Mouse (Mus musculus): ENCODE measurements around the gene Eri2.
"Not testable (repeated sequence)": the region's sequence is repeated elsewhere in the genome, so short reads cannot be mapped to it uniquely, and the experiment has no call there.

The Eri2 gene

DNA sequence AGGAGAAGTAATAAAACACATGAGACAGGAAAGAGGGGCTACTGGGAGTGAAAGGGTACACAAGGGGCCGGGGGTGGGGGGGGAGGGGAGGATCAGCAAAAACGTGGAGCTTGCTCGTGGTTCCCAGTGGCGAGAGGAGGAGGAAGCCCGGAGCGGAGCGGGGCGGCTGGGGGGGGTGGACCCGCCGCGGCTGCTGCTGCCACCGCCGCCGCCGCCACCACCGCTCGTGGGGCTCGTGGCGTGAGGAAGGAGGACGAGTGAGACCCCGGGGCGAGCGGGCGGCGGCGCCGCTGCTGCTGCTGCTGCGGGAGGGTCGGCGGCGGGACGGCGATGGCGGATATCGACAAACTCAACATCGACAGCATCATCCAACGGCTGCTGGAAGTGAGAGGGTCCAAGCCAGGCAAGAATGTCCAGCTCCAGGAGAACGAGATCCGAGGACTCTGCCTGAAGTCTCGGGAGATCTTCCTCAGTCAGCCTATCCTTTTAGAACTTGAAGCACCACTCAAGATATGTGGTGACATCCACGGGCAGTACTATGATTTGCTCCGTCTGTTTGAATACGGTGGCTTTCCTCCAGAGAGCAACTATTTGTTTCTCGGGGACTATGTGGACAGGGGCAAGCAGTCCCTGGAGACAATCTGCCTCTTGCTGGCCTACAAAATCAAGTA is 53.9 kb downstream of the Eri2 start:
- not testable (repeated sequence) for DNase-seq (ENCODE audit: low read depth)

- no peak for DNase-seq (ENCODE audit: low read depth)
Measured at GRCm38 (mm10) chr7:119738877-119739276, 55.0 kb downstream of the Eri2 start.

DNA sequence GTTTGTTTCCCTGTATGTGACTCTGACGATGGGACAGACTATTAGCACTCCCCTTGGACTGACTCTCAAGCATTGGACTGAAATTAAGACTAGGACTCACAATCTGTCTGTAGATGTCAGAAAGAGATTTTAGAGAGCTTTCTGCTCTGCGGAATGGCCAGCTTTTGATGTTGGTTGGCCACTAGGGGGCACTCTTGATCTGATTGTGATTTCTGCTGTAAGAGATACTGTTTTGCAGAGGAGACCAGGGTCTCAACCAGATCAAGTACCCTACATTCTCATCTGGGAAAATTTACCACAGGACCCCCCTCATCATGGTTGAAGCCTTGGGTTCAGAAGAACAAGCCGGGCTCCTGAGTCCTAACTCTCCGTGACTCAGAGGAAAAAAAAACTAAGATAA is 62.6 kb downstream of the Eri2 start:
- not testable (repeated sequence) for DNase-seq (ENCODE audit: low read depth)

- no peak for DNase-seq (ENCODE audit: low read depth)
Measured at GRCm38 (mm10) chr7:119727621-119728020, 66.2 kb downstream of the Eri2 start.

GRCm38 (mm10) chr7:119720947-119721310 is 72.9 kb downstream of the Eri2 start:
- DNase-seq (ENCODE audit: low read depth): no peak

GRCm38 (mm10) chr7:119720253-119720946 is 73.5 kb downstream of the Eri2 start, which contains the start of gene Thumpd1:
Gene Thumpd1, minus strand, starts transcription at chr7:119720798.
- DNase-seq (ENCODE audit: low read depth): peak; percentile 68

Measured in fibroblast of lung, adult 2 months (primary cell).